Mouse (Mus musculus): ENCODE data around the gene Lix1. TPM values are rescaled to one million over a fixed set of nuclear protein-coding genes. Genes with fewer than 3 reads are reported as not detected.

Lix1 gene
- total RNA-seq, 2 experiments from 2014 or later, result 2.2 to 2.6 TPM

DNA sequence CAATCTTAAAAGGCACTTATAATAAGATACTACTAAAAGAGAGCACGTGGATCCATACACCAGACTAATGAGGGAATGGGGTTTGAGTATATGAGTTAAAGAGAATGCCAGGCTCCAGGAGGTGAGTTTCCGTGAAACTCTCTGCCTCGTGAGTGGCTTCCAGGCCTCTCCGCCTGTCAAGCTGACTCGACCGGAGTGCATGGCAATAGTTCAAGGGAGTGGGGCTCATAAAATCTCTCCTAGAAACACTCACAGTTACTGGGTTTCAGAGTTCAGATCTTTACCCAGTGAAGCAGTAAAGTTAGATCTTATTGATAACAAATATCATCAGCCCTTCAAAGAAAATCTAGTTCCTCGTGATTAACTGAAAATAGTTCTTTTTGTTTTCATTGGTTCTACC is 94.3 kb downstream of the Lix1 start:
- DNase-seq, result no peak

DNA sequence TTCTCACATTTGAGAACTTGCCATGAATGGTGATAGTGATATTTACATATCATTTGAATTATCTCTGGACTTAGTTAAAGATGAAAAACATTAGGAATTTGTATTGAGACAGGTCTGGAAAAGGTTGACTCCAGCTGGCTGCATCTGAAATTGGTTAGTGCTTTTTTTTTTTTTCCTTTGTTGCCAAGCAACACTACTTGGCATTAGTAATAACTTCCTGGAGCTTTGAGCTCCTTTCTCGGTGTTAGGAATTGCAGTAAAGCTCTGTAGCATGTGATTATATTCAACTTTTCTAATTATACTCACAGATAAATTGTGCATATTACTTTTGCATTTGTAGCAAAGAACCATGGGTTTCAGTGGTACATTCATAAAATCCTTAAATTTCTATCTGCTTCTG is 96.4 kb downstream of the Lix1 start:
- DNase-seq, result no peak

DNA sequence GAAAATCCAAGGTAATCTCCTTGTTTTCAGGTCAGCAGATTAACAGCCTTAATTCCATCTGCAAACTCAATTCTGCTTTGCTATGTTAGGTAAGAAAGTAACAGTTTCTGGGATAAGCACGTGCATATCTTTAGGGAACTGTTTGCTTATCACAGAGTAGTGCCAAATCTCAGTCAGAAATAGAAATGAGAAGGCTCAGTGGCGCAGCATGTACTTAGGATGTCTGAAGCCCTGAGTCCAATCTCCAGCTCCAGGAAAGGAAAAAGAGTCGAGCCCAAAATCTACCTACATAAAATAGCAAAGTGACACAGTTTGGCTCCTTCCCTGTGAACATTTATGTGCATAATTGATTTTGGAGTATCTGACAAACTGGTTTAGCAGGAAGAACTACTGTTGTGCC is 96.8 kb downstream of the Lix1 start:
- no peak for DNase-seq

- no peak for DNase-seq
Measured at GRCm38 (mm10) chr17:17506677-17507076, 104.2 kb downstream of the Lix1 start.

Other genes with a start within 250 kb of the Lix1 start
- 10 to 100 TPM; 11.8 to 13.2 TPM for gene Riok2, start 28.4 kb upstream of the Lix1 start, total RNA-seq (2021)
- 10 to 100 TPM; 68.2 to 68.4 TPM for gene Lnpep, start 222.4 kb downstream of the Lix1 start, total RNA-seq (2021)